Mouse (Mus musculus) c-Kit-positive CD71-positive TER-119-positive erythroid progenitor cells, embryonic 14.5 days (primary cell): ENCODE data around the gene Pin4.
A peak's percentile ranks its signal among the peaks of the same experiment; 100 is the strongest.
"Not testable (repeated sequence)": the region's sequence is repeated elsewhere in the genome, so short reads cannot be mapped to it uniquely, and the experiment has no call there.

ENCODE experiments used
- DNase-seq: peaks from one replicate; pipeline ENCODE4 v3.0.0-alpha.2; 2013; ENCODE audit warnings: low spot score

Pin4 gene

DNA sequence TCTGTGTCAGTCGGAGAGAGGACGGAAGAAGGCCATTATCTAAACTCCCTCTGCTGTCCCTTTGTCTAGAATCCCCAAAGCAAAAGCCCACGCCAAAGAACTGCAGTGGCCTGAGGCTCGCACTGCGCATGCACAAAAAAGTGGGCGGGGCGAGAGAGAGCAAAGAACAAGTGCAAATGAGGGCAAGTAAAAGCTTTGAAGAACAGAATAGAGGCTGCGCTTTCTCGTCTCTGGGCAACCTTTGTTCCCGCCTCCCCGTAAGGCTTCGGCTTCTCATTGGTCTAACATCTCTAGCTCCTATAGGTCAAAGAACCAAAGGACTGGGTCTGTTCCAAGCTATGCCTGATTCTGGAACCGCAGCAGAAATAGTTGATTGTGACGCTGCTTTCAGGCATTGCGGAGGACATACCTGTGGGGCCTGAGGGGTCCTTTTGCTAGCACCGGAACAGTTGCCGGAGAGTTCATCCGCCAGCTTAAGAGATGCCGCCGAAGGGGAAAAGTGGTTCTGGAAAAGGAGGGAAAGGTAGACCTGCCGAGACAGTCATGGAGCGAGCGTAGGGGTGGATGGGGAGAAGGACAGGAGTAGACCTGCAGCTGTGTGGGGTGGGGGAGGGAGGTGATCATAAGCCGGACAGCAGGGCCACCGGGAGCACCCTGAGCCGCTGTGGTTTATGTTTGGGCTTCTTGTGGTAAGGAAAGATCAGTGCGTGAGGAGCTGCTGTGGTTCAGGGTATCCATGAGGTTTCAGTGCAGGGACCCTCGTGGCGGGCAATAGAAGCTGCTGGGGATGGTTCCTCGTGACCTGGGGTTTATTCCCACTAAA lies at the start of gene Pin4:
TSS of gene Pin4 (plus strand) at position 406 of the 823 bp plus-strand sequence.
- DNase-seq = peak; percentile 91

DNA sequence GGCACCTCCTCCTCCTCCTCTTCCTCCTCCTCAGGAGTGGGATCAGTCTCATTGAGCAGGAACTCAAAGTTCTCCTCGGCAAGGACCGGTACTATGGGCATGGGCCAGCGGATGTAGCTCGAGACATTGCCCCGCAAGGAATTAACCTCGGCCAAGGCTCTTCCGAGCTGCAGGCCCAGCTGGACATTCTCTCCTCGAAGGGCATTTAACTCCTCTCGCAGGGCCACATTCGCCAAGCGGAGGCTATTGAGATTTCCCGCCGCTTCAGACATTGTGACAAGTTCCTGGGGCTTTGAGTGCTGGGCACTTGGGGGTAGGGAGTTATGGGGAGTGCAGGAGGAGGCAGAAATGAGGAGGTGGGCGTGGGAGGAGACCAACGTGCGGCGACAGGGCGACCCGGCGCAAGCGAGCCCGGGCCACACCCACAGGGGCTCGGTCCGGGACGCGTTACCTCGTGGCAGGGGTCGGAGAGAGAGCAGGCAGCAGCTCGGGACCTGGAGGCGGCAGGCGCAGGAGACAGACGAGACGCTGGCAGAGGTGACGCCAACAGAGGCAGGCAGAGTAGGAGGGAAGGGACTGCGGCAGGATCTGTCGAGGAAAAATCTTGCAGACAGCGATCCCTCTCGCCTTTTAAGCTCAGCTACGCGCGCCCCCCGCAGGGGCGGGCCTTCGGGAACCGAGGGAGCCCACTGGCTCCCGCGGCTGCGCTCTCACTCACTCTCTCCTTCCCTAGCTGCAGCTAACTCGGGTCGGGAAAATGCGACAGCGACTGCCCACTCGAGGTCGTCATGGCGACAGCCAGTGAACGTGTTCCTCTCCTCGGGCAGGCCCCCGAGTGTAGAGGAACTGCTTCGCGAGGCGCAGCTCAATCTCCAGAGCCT lies 48.4 kb upstream of the Pin4 start, which contains the start of gene Rtl5:
TSS of gene Rtl5 (minus strand) at position 714 of the 881 bp plus-strand sequence.
- DNase-seq = no peak

- DNase-seq = no peak
Measured at GRCm38 (mm10) chrX:102071517-102071916, 47.7 kb upstream of the Pin4 start.

DNA sequence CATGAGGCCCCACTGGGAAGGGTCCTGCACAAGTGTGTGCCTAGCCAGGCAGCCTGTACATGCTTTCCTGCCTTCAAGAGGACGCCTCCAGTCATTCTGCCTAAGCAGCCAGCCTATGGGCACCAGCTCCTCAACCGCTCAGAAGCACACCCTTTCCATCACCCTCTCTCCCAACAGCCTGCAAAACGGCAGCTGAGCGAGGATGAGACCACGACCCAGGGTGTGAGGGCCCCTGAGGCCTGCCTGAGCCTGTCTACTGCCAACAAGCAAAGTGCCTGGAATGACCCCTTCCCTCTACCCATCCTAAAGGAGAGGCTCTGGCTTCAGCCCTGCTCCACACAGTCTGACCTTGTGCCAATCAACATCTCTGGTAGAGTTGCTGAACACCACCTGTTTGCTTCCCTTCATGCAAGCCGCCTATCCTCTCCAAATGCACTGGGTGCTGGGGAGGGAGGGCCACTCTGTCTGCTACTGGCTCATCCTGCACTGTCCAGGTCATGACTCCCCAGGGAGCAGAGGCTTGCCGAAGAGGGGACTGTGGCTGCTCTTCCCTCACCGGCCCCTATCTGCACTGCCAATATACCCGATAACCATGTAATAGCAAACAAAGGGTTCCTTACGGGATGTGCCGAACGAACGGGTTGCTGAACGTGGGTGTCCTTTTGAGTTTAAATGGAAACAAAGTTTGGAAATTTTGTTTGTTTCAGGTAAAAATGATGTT lies 45.5 kb upstream of the Pin4 start:
- DNase-seq = no peak

DNA sequence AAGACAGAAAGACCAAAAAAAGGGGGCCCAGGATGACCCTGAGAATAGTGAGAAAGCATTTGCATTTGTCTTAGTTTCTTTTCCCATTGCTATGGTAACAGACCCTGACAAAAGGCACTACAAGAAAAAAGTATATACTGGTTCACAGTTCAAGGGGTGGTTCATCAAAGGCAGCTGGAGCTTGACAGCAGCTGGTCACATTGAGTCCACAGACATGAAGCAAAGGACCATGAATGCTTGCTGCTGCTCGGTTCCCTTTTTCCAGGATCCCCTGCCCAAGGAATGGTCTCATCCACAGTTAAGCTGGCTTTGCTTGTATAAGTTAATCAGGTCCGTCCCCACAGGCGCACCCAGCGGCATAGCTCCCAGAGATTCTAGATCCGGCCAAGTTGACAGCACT lies 44.8 kb upstream of the Pin4 start:
- DNase-seq = no peak

DNA sequence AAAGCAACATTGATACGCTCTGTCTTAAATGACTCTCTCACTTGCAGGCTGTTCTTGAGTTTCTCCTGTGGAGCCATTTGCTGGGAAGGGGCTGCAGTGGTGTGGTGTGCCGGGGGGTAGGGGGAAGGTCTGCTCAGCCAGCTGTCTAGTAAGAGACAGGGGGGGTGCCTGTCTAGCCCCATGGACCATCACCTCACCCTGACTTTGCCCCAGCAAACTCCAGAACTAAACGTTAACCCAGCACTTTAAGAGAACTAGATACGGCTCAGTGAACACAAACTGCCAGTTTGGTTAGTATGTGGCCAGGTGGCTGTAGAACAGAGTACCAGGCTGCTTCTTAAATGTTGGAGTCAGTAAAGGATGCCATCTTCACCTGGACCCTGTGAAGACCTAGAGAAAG lies 44.1 kb upstream of the Pin4 start:
- no peak for DNase-seq

DNA sequence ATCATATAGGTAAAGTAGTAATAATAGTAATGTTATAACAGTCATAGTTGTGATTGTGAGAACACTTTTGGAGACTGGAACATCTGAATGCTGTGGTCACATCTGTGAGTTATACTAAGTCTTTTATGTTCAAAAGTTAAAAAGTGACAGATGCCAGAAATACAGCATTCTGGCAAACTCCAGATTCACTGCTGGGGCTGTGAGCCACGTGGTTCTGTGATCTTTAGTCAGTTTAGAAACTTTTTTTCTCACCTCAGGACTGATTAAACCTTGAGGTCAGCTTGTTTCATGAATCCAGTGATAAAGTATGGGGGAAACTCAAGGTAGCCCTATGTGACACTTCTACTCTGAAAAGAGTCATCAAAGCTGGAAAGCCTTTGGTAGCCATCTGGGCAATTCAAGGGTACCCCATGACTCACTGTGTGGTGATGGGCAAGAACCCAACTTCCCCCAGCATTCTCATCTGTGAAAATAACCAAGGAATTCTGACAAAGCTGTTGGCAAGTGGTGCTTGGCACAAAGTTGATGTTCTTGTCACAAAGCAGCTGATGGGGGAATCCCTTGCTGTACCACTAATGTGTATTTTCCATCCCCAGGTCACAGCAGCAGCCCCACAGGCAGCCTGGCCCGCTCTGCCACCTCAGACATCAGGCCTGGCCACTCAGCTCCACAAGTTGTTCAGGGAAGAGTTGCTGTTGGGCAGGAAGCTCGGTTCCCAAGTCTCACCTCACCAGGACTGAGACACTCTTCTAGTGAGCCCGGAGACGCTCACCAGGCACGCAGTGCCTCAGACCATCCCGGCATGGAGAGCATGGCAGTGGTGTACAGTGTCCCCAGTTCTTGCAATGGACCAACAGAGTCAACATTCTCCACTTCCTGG lies 42.1 kb upstream of the Pin4 start:
- no peak for DNase-seq

- no peak for DNase-seq
Measured at GRCm38 (mm10) chrX:102081076-102081475, 38.2 kb upstream of the Pin4 start.

- no peak for DNase-seq
Measured at GRCm38 (mm10) chrX:102081573-102082279, 37.5 kb upstream of the Pin4 start.

GRCm38 (mm10) chrX:102082340-102082739 lies 36.9 kb upstream of the Pin4 start:
- DNase-seq = no peak

DNA sequence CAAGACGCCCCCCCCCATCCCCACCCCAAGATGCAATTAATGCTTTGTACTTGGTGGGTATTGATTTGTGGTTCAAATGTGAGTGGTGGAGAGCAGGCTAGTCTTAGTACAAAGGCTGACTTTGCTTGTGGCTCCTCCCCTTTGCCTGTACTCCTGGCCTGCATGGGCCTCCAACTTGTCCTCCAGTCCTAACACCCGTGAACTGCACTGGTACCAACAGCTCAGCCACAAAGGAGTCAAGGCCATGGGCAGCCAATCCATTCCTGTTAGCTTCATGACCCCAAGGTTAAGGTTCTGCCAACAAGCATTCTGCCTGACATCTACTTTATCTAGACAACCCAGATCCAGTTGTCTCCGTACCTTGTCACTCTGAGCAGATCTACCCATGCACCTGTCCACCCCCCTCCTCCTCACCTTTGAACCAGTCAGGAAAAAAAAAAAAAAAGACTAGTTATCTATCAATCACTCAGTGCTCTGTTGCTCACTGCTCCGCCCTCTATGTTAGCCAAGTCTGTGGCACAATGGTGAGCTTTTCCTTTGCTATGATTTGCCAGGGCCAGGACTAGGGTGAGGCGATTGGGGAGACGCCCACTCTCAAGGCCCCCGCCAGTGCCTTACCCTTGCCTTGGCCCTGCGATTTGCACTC lies 33.3 kb upstream of the Pin4 start:
- no peak for DNase-seq

DNA sequence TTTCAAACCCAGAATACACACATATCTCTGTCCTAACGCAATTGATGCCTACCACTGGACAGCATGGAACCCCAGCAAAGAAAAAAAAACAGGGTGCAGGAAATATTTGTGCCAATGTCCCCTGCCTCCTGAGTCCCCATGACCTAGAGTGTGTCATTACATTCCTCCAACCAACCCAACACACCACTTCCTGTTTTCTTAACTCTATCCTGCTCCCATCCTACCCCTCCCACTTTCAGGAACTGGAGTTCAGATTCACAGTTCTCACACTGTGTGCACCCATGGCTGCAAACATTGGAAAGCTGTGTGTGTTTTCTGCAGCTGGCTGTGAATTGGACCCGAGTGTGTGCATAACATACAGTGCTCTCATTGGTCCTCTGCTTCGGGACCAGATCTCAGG lies 28.6 kb upstream of the Pin4 start:
- no peak for DNase-seq

- DNase-seq = no peak
Measured at GRCm38 (mm10) chrX:102094381-102094904, 24.8 kb upstream of the Pin4 start.

GRCm38 (mm10) chrX:102101886-102102285 lies 17.4 kb upstream of the Pin4 start:
- no peak for DNase-seq

- DNase-seq = peak; percentile 5
Measured at GRCm38 (mm10) chrX:102103830-102104229, 15.4 kb upstream of the Pin4 start.

GRCm38 (mm10) chrX:102109349-102109748 lies 9.9 kb upstream of the Pin4 start:
- not testable (repeated sequence) for DNase-seq

- DNase-seq = no peak
Measured at GRCm38 (mm10) chrX:102115676-102116075, 3.6 kb upstream of the Pin4 start.

DNA sequence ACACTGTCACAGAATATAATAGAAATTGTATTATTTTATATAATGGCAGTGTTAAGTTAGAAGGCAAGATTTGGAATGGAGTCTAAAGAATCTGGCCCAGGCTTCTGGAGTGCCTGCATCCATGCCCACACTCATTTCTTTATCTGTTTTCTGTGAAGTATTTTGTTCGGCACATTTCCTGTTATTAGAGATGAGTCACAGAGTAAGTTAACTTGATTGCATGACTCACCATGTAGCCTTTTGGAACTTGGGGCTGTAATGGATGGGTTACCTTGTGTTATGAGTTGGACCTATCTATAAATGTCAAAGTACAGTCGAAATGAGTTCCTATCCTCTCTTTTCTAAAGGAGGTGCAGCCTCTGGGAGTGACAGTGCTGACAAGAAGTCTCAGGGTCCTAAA lies 2.1 kb downstream of the Pin4 start:
- peak; percentile 4 for DNase-seq

DNA sequence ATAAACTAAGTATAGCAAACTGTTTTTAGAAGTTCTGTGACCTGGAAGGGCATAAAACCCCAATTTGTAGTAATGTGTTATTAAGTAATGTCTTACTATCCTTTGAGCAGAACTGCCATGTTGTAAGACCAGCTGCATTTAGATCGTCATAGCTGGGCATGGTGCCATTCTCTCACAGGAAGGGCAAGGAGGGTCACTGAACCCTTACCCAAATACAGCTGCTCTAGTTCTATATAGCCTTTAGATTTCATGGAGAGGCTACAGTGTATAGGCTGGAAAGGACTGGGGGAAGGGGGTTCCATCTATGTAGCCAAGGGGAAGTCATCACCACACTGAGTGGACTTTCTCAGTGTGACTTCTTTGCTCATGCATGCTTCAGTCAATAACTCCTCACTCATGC lies 21.9 kb downstream of the Pin4 start:
- DNase-seq = no peak
